Mouse (Mus musculus): Measurements from ENCODE around the gene Plekhh1.

DNA sequence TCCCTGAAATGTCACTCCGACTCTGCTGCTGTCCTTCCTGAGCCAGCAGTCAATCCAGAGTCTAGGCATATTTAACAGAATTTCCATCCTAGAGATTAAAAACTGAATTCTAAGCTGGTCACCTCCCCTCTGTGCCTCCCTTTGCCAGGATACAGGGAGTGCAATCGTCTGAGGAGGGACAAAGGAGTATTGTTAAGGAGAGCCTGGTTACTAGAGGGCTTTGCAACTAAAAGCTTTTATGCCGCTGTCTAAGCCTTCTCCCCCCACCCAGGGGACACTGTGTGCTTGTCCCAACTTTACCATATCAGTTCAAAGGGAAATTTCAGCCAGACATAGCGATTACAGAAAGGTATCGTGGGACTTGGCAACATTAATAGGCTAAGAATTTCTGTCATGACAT, 12.9 kb upstream of the Plekhh1 start:
- no peak for TF ChIP-seq CTCF (IDR thresholded peaks at IDR 0.05; ENCODE audit: control insufficient read depth, insufficient read depth, insufficient replicate concordance, low read depth, low read length)
- TF ChIP-seq POLR2A (IDR thresholded peaks at IDR 0.05; ENCODE audit: control insufficient read depth, low read depth, low read length) = no peak
